Mouse (Mus musculus) CH12.LX (cell line): ENCODE results near the gene Fbxo6. TPM values are rescaled to one million over a fixed set of nuclear protein-coding genes. Genes with fewer than 3 reads are reported as not detected.

ENCODE experiments used
- DNase-seq: peaks from one replicate; pipeline ENCODE4 v3.0.0-alpha.2; 2013; ENCODE audit errors: extremely low read depth
- H3K27ac ChIP-seq: 2 replicates; pipeline ENCODE4 v1.5.1; 2012; ENCODE audit warnings: low read depth, mild to moderate bottlenecking, control low read depth, moderate library complexity; ENCODE audit not compliant: insufficient read depth
- H3K27me3 ChIP-seq: replicated peaks from 2 replicates; pipeline ENCODE3; 2012; ENCODE audit warnings: inconsistent platforms
- H3K36me3 ChIP-seq, 2 experiments: replicated peaks in 1 of 2; 2 replicates each; pipeline versions ENCODE3 to v1.6.1; 2012; ENCODE audit warnings: inconsistent platforms in 1 of 2, low read length in 1 of 2, mild to moderate bottlenecking in 1 of 2, mixed read lengths in 1 of 2, moderate library complexity in 1 of 2; ENCODE audit not compliant: control insufficient read depth in 1 of 2, insufficient read depth in 1 of 2
- H3K4me1 ChIP-seq, 2 experiments: 2 replicates each; pipeline ENCODE4 v1.6.1; 2012; ENCODE audit warnings: inconsistent platforms in 1 of 2, moderate library complexity in 1 of 2; ENCODE audit not compliant: insufficient read depth in 2 of 2, control insufficient read depth in 1 of 2
- H3K4me2 ChIP-seq: 2 replicates; pipeline ENCODE4 v1.6.1; 2012; ENCODE audit warnings: low read depth, mild to moderate bottlenecking, control low read depth; ENCODE audit not compliant: poor library complexity, insufficient read depth, severe bottlenecking
- H3K4me3 ChIP-seq, 3 experiments: fragments of 150-350 bp in 1 of 3; sonication (generic) in 1 of 3; replicated peaks in 1 of 3; 2 replicates each; pipeline versions ENCODE3 to v1.5.1; 2011 to 2012; ENCODE audit warnings: low read depth in 2 of 3, low read length in 2 of 3, mild to moderate bottlenecking in 2 of 3, moderate library complexity in 2 of 3, control low read depth in 1 of 3, improper control_type of control experiment in 1 of 3, inconsistent platforms in 1 of 3, mixed read lengths in 1 of 3; ENCODE audit not compliant: poor library complexity in 1 of 3
- H3K79me2 ChIP-seq: replicated peaks from 2 replicates; pipeline ENCODE4 v1.6.1; 2012; ENCODE audit warnings: mild to moderate bottlenecking, moderate library complexity; ENCODE audit not compliant: control insufficient read depth, poor library complexity, insufficient read depth, severe bottlenecking; ENCODE audit errors: extremely low read depth
- H3K9ac ChIP-seq: 2 replicates; pipeline ENCODE4 v1.6.1; 2012; ENCODE audit warnings: low read depth, mild to moderate bottlenecking, control low read depth, moderate library complexity; ENCODE audit not compliant: insufficient read depth
- H3K9me3 ChIP-seq: replicated peaks from 2 replicates; pipeline ENCODE3; 2012; ENCODE audit warnings: low read length, inconsistent platforms, mixed read lengths
- BHLHE40 ChIP-seq: IDR thresholded peaks from 2 replicates; pipeline ENCODE4 v1.6.1; 2011; ENCODE audit warnings: mild to moderate bottlenecking, low read depth, low read length, improper control_type of control experiment
- CHD2 ChIP-seq: IDR thresholded peaks from 2 replicates; pipeline ENCODE4 v1.6.1; 2011; ENCODE audit warnings: low read length, improper control_type of control experiment
- CTCF ChIP-seq, 2 experiments: IDR thresholded peaks in 1 of 2; conservative IDR thresholded peaks in 1 of 2; 2 replicates each; pipeline ENCODE4 v1.5.1; 2011 to 2012; ENCODE audit warnings: low read depth in 2 of 2, low read length in 2 of 2, improper control_type of control experiment in 1 of 2, inconsistent platforms in 1 of 2, mild to moderate bottlenecking in 1 of 2, moderate library complexity in 1 of 2
- E2F4 ChIP-seq: IDR thresholded peaks from 2 replicates; pipeline ENCODE4 v1.6.1; 2011; ENCODE audit warnings: low read depth, low read length, improper control_type of control experiment; ENCODE audit not compliant: insufficient replicate concordance
- EP300 ChIP-seq: IDR thresholded peaks from 2 replicates; pipeline ENCODE4 v1.6.1; 2011; ENCODE audit warnings: low read length, improper control_type of control experiment
- ETS1 ChIP-seq: conservative IDR thresholded peaks from 2 replicates; pipeline ENCODE4 v1.6.1; 2012; ENCODE audit warnings: low read depth, mild to moderate bottlenecking, inconsistent platforms, low read length, improper control_type of control experiment, moderate library complexity
- GABPA ChIP-seq: IDR thresholded peaks from 2 replicates; pipeline ENCODE4 v1.6.1; 2012; ENCODE audit warnings: low read depth, low read length, improper control_type of control experiment, inconsistent platforms; ENCODE audit not compliant: insufficient replicate concordance
- IRF4 ChIP-seq: IDR thresholded peaks from 2 replicates; pipeline ENCODE4 v1.6.1; 2014; ENCODE audit warnings: low read depth, mild to moderate bottlenecking, inconsistent platforms, low read length, improper control_type of control experiment
- MAFK ChIP-seq: IDR thresholded peaks from 2 replicates; pipeline ENCODE4 v1.6.1; 2011; ENCODE audit warnings: low read length, improper control_type of control experiment; ENCODE audit not compliant: insufficient replicate concordance
- MAX ChIP-seq: IDR thresholded peaks from 2 replicates; pipeline ENCODE4 v1.6.1; 2011; ENCODE audit warnings: low read length, improper control_type of control experiment
- MAZ ChIP-seq: IDR thresholded peaks from 2 replicates; pipeline ENCODE4 v1.6.1; 2012; ENCODE audit warnings: low read depth, mild to moderate bottlenecking, inconsistent platforms, low read length, improper control_type of control experiment, moderate library complexity
- MEF2A ChIP-seq: IDR thresholded peaks from 2 replicates; pipeline ENCODE4 v1.6.1; 2014; ENCODE audit warnings: low read depth, mild to moderate bottlenecking, inconsistent platforms, low read length, improper control_type of control experiment, borderline replicate concordance
- MYC ChIP-seq: IDR thresholded peaks from 2 replicates; pipeline ENCODE4 v1.6.1; 2011; ENCODE audit warnings: low read depth, mild to moderate bottlenecking, improper control_type of control experiment, low read length
- NELFE ChIP-seq: IDR thresholded peaks from 2 replicates; pipeline ENCODE4 v1.6.1; 2011; ENCODE audit warnings: low read depth, low read length, improper control_type of control experiment
- PAX5 ChIP-seq: IDR thresholded peaks from 2 replicates; pipeline ENCODE4 v1.6.1; 2012; ENCODE audit warnings: low read length, inconsistent platforms, mixed read lengths
- POLR2A ChIP-seq: IDR thresholded peaks from 2 replicates; pipeline ENCODE4 v1.6.1; 2011; ENCODE audit warnings: low read depth, mild to moderate bottlenecking, improper control_type of control experiment, low read length
- POLR2AphosphoS2 ChIP-seq: IDR thresholded peaks from 2 replicates; pipeline ENCODE4 v1.6.1; 2011; ENCODE audit warnings: low read depth, low read length, improper control_type of control experiment
- RAD21 ChIP-seq: IDR thresholded peaks from 2 replicates; pipeline ENCODE4 v1.6.1; 2011; ENCODE audit warnings: low read depth, mild to moderate bottlenecking, low read length, improper control_type of control experiment, moderate library complexity
- SIN3A ChIP-seq: IDR thresholded peaks from 2 replicates; pipeline ENCODE4 v1.6.1; 2012; ENCODE audit warnings: low read length, improper control_type of control experiment, inconsistent platforms
- SMC3 ChIP-seq: IDR thresholded peaks from 2 replicates; pipeline ENCODE4 v1.6.1; 2011; ENCODE audit warnings: low read depth, low read length, improper control_type of control experiment
- UBTF ChIP-seq: IDR thresholded peaks from 2 replicates; pipeline ENCODE4 v1.6.1; 2012; ENCODE audit warnings: low read depth, mild to moderate bottlenecking, inconsistent platforms, low read length, improper control_type of control experiment, moderate library complexity
- ZC3H11A ChIP-seq: IDR thresholded peaks from 2 replicates; pipeline ENCODE4 v1.6.1; 2012; ENCODE audit warnings: low read depth, mild to moderate bottlenecking, inconsistent platforms, low read length, improper control_type of control experiment
- ZKSCAN1 ChIP-seq: IDR thresholded peaks from 2 replicates; pipeline ENCODE4 v1.6.1; 2012; ENCODE audit warnings: low read depth, inconsistent platforms, low read length, improper control_type of control experiment, borderline replicate concordance
- ZMIZ1 ChIP-seq: IDR thresholded peaks from 2 replicates; pipeline ENCODE4 v1.6.1; 2012; ENCODE audit warnings: low read depth, mild to moderate bottlenecking, inconsistent platforms, low read length, improper control_type of control experiment
- ZNF384 ChIP-seq: IDR thresholded peaks from 2 replicates; pipeline ENCODE4 v1.6.1; 2012; ENCODE audit warnings: low read depth, low read length, improper control_type of control experiment, inconsistent platforms
- dilution Hi-C: fragments of 300-500 bp; cut with MboI; formaldehyde crosslinking; loops from 2 replicates; pipeline ENCODE4 v1.14.3; 2020; ENCODE audit warnings: low sequenced_read_pairs; ENCODE audit not compliant: extremely low pct_unique_long_range_greater_than_20kb, extremely low pct_ligation_motif_present
- in situ Hi-C: fragments of 300-500 bp; cut with MboI; formaldehyde crosslinking; loops from 3 replicates; pipeline ENCODE4 v1.14.3; 2019; ENCODE audit warnings: low sequenced_read_pairs, low pct_ligation_motif_present, low pct_unique_long_range_greater_than_20kb, mixed read lengths
- polyA plus RNA-seq: library from polyadenylated mRNA; unstranded; fragments of >175 nt; gene quantifications from 2 replicates; pipeline ENCODE4 v1.2.1, GENCODE M21; 2012; ENCODE audit warnings: low read depth; ENCODE audit not compliant: insufficient read length
- total RNA-seq, 2 experiments: library from RNA; depleted of rRNA; stranded (reverse); fragments of 300-350 nt in 1 of 2; fragments of >200 nt in 1 of 2; gene quantifications; 2 replicates each; pipeline ENCODE4 v1.2.3; 2012 to 2014

The Fbxo6 gene
- total and polyA plus RNA-seq, 3 experiments = 20.8 to 32.5 (median 25.7) TPM

GRCm38 (mm10) chr4:148169586-148169985 is 17.6 kb upstream of the Fbxo6 start:
- H3K27me3 ChIP-seq = peaks cover 78% of the 10 kb centered on the region

GRCm38 (mm10) chr4:148168287-148168686 is 16.3 kb upstream of the Fbxo6 start:
- Histone ChIP-seq H3K4me2 (no peak overlapping the region), H3K79me2 (no peaks in the 10 kb centered on the region), H3K4me1 (peaks cover 2 to 4% of the 10 kb centered on the region in 2 experiments; a peak in 2 of 4 replicates), H3K9me3 (no peaks in the 10 kb centered on the region), H3K4me3 (no peak overlapping the region), H3K36me3 (no peaks in the 10 kb centered on the region), H3K9ac (no peak overlapping the region), H3K27me3 (peaks cover 77% of the 10 kb centered on the region), H3K27ac (no peak overlapping the region)
- in situ Hi-C loops = loop anchor here (25.0 kb wide), 1 partner anchor 444 kb away; the partner anchor contains the start of gene Masp2
- TF ChIP-seq ZNF384 = no peak
- TF ChIP-seq ZMIZ1 = no peak
- TF ChIP-seq MAFK = peak; percentile 79
- TF ChIP-seq PAX5 = no peak
- TF ChIP-seq MYC = peak; percentile 62; the same call in 1 of the 2 replicates
- peak; percentile 89 for TF ChIP-seq MAX
- TF ChIP-seq UBTF = no peak
- TF ChIP-seq ZKSCAN1 = no peak
- no peak for TF ChIP-seq POLR2AphosphoS2
- TF ChIP-seq NELFE = peak; percentile 37; the same call in 1 of the 2 replicates
- peak; percentile 56 for TF ChIP-seq SMC3
- peak; percentile 52 for TF ChIP-seq RAD21
- TF ChIP-seq CTCF (conservative IDR thresholded peaks at IDR 0.05 in 1 of 2, IDR thresholded peaks at IDR 0.05 in 1 of 2; ENCODE audit: low read depth in 2 of 2, low read length in 2 of 2) = peak; percentile 73 to 80; a peak in 3 of 4 replicates
- peak; percentile 73 for DNase-seq
- dilution Hi-C loops = no loop called here

More at GRCm38 (mm10) chr4:148169586-148169985, 17.6 kb upstream of the Fbxo6 start:
- Histone ChIP-seq H3K9ac (no peak overlapping the region), H3K79me2 (no peaks in the 10 kb centered on the region), H3K27ac (no peak overlapping the region), H3K4me1 (peaks cover 0 to 2% of the 10 kb centered on the region in 2 experiments; a peak in 1 of 4 replicates), H3K36me3 (no peaks in the 10 kb centered on the region), H3K9me3 (no peaks in the 10 kb centered on the region), H3K4me2 (no peak overlapping the region), H3K4me3 (no peak overlapping the region)
- dilution Hi-C loops = no loop called here
- TF ChIP-seq E2F4 (no peak), MAZ (no peak), MEF2A (no peak), RAD21 (no peak), UBTF (no peak), BHLHE40 (no peak), SIN3A (no peak), SMC3 (no peak), ZC3H11A (no peak), CHD2 (no peak), IRF4 (no peak), ETS1 (no peak), GABPA (no peak), ZMIZ1 (no peak), ZNF384 (no peak), EP300 (no peak), ZKSCAN1 (no peak), POLR2A (no peak)
- in situ Hi-C loops = loop anchor here (25.0 kb wide), 1 partner anchor 443 kb away; the partner anchor contains the start of gene Masp2
- no peak for DNase-seq
